Mouse (Mus musculus) lung, embryonic 16.5 days (tissue): ENCODE data around the gene Olfr70. TPM values are rescaled to one million over a fixed set of nuclear protein-coding genes. Genes with fewer than 3 reads are reported as not detected.

Experiments
- ATAC-seq: fragments of 200-750 bp; cut with Nextera tagmentation; 2 replicates; pipeline ENCODE4 v1.8.0; 2017; ENCODE audit warnings: low read depth, mild to moderate bottlenecking, moderate library complexity
- H3K27ac ChIP-seq: fragments of 300-500 bp; sonication (generic); 2 replicates; pipeline ENCODE4 v1.5.1; 2014; ENCODE audit warnings: mild to moderate bottlenecking, control low read depth, low read length
- H3K27me3 ChIP-seq: fragments of 300-500 bp; sonication (generic); 2 replicates; pipeline ENCODE4 v1.6.1; 2014; ENCODE audit warnings: low read depth, low read length, mixed read lengths; ENCODE audit not compliant: control insufficient read depth, insufficient read depth
- H3K36me3 ChIP-seq: fragments of 300-500 bp; sonication (generic); 2 replicates; pipeline ENCODE4 v1.6.1; 2014; ENCODE audit warnings: low read length; ENCODE audit not compliant: control insufficient read depth, insufficient read depth
- H3K4me1 ChIP-seq: fragments of 300-500 bp; sonication (generic); replicated peaks from 2 replicates; pipeline ENCODE4 v1.6.1; 2014; ENCODE audit warnings: low read length, mixed read lengths; ENCODE audit not compliant: control insufficient read depth, insufficient read depth
- H3K4me2 ChIP-seq: fragments of 300-500 bp; sonication (generic); 2 replicates; pipeline ENCODE4 v1.6.1; 2014; ENCODE audit warnings: low read depth, low read length, control low read depth
- H3K4me3 ChIP-seq: fragments of 300-500 bp; sonication (generic); 2 replicates; pipeline ENCODE4 v1.5.1; 2014; ENCODE audit warnings: mild to moderate bottlenecking, low read length, control low read depth
- H3K9ac ChIP-seq: fragments of 300-500 bp; sonication (generic); 2 replicates; pipeline ENCODE4 v1.6.1; 2014; ENCODE audit warnings: low read length, control low read depth
- H3K9me3 ChIP-seq: fragments of 300-500 bp; sonication (generic); 2 replicates; pipeline ENCODE4 v1.6.1; 2016; ENCODE audit warnings: low read length; ENCODE audit not compliant: control insufficient read depth
- whole genome bisulfite sequencing: fragments of 180-500 bp; shearing (Covaris S2); extraction: QIAGEN DNeasy Blood & Tissue Kit; methylation state at CpG from one replicate; pipeline ENCODE4 v1.1.7; 2014; 5-methylcytosine and 5-hydroxymethylcytosine counted together
- polyA plus RNA-seq: library from polyadenylated mRNA; unstranded; fragments of >200 nt; fragmentation: Nextera tagmentation; extraction: Ambion mirVana; gene quantifications from 2 replicates; pipeline ENCODE4 v1.2.1, GENCODE M21; 2015

Gene Olfr70
- polyA plus RNA-seq, 1 experiment from 2014 or later = not detected

DNA sequence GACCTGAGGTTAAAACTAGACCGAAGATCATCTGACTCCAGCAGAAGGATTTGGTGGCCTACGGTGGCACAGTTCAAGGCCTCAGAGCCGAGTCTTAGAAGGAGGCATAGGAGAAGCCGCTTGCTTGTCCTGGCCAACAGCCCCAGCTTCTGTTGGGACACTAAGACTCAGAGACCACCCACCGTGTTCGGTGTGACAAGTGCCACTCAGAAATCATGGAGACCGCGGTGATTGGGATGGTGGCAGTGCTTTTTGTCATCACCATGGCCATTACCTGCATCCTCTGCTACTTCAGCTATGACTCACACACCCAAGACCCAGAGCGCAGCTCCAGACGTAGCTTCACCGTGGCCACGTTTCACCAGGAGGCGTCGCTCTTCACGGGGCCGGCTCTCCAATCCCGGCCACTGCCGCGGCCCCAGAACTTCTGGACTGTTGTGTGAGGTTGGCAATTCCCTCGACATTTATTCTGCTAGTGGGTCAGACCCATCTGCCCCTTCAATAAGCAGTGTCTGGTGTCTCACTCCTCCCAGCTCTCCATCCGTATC is 30.2 kb upstream of the Olfr70 start:
- ATAC-seq = no peak
- peak overlapping the region; percentile 6; the same call in 1 of the 2 replicates for H3K4me2 ChIP-seq
- peaks cover 54% of the 10 kb centered on the region for H3K4me1 ChIP-seq
- no peaks in the 10 kb centered on the region for H3K36me3 ChIP-seq
- H3K9ac ChIP-seq = no peak overlapping the region
- no peak overlapping the region for H3K4me3 ChIP-seq
- WGBS = 57% methylated on average over 21 of the region's 21 CpGs
- peak overlapping the region; percentile 82 for H3K27ac ChIP-seq
- no peaks in the 10 kb centered on the region for H3K27me3 ChIP-seq
- no peaks in the 10 kb centered on the region for H3K9me3 ChIP-seq

DNA sequence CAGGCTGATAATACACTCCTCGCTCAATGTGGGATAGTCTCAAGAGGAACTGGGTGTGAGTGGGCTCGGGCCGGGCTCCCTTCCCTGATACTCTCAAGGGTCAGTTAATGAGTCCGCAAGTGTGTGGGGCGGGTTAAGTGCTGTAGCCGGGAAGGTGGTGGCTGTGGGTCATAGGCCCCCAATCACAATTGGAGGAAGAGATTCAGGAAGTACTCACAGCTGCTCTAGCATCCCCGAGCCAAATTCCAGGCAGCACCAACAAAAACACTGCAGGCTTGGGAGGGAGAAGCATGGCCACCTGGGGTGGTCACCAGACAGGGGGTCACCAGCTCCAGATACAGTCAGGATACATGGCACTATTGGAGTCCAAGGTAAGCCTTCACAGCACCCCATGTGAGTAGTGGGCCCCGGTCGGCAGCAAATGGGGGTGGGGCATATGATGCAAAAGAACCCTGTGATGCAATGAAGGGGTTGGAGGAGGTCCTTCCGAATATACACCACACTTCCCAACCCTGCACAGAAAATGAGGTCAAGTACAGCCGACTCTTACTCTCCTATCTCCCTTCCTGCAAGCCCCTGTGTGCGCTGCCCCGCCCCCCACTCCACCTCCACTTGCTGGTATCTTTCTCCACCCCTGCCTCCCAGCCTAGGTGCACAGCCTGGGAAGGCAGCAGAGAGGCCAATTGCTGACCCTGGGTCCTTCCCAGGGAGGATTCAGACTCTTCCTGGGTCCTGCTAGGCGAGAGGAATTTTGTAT is 29.4 kb upstream of the Olfr70 start, which contains the start of gene Spaar:
Spaar (plus strand) TSS at position 241 of the 757 bp plus-strand sequence.
- Histone ChIP-seq H3K9me3 (no peaks in the 10 kb centered on the region), H3K27ac (peak within 1 kb of the TSS; percentile 82), H3K4me2 (peak within 1 kb of the TSS; percentile 19; the same call in 1 of the 2 replicates), H3K9ac (no peak within 1 kb of the TSS), H3K4me1 (peaks cover 54% of the 10 kb centered on the region), H3K4me3 (no peak within 1 kb of the TSS), H3K36me3 (no peaks in the 10 kb centered on the region), H3K27me3 (no peaks in the 10 kb centered on the region)
- ATAC-seq = peak; percentile 29
- WGBS = 35% methylated on average over 14 of the region's 14 CpGs

DNA sequence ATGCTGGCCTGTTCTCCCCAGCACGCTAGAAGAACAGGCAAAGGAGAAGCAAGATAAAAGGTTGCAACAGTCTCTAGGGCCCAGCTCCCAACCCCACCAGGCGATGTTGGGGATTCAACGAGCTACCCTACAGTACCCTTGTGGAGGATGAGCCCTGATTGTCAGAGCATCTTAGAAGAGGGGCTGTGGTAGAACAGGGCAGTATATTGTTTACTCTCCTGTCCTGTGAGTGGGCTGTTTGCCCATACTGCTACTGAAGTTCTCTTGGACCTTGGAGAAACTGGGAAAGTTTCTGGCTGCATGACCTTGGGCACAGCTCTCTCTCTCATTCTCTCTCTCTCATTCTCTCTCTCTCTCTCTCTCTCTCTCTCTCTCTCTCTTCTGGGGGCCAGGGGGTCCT is 28.5 kb upstream of the Olfr70 start:
- H3K4me3 ChIP-seq = no peak overlapping the region
- peaks cover 54% of the 10 kb centered on the region for H3K4me1 ChIP-seq
- no peaks in the 10 kb centered on the region for H3K9me3 ChIP-seq
- H3K36me3 ChIP-seq = no peaks in the 10 kb centered on the region
- H3K4me2 ChIP-seq = no peak overlapping the region
- 35% methylated on average over 3 of the region's 3 CpGs for WGBS
- no peak overlapping the region for H3K9ac ChIP-seq
- H3K27me3 ChIP-seq = no peaks in the 10 kb centered on the region
- H3K27ac ChIP-seq = peak overlapping the region; percentile 82
- no peak for ATAC-seq

DNA sequence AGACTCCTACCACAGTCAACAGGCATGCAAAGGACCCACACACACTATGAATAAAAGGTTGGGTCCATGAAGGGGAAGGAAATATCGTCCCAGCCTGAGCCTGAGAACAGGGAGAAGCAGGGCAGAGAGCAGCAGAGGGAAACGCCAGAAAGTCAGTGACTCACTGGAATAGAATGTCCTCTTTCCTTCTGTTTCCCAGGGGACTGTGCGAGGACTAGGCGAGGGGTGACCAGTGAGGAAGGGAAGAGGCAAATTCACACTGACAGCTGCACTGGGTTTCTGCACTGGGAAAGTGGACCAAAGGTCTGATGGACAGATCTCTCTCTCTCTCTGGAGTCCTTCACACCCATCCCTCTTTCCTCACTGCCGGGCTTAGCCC is 28.0 kb upstream of the Olfr70 start:
- no peaks in the 10 kb centered on the region for H3K36me3 ChIP-seq
- H3K4me3 ChIP-seq = no peak overlapping the region
- H3K27ac ChIP-seq = peak overlapping the region; percentile 82
- no peak overlapping the region for H3K9ac ChIP-seq
- H3K27me3 ChIP-seq = no peaks in the 10 kb centered on the region
- no peak overlapping the region for H3K4me2 ChIP-seq
- 17% methylated on average over 5 of the region's 5 CpGs for WGBS
- peaks cover 48% of the 10 kb centered on the region for H3K4me1 ChIP-seq
- peak; percentile 59 for ATAC-seq
- H3K9me3 ChIP-seq = no peaks in the 10 kb centered on the region

- 0 out of 2 replicates have a peak, but pooled peaks have one; percentile 10 for ATAC-seq
- WGBS = 56% methylated on average over 7 of the region's 7 CpGs
- no peaks in the 10 kb centered on the region for H3K36me3 ChIP-seq
These were observed 27.3 kb upstream of the Olfr70 start for GRCm38 (mm10) chr4:43727718-43728575.

DNA sequence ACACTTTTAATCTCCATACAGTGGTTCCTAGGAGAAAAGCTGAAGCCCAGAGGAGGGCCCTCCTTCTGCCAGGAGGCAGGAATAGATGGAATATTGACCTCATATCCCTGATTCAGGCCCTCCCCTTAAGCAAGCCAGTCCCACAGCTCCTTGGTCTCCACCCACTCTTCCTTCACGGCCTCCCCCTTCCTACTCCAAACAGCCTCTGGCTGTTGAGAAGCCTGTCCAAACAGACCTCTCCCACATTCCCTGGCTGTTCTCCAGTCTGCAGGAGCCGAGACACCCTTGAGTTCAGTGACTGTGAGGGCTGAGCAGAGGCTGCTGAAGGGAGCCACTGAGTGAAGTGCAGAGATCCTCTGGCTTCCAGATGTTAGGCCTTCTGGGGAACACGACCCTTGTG is 26.4 kb upstream of the Olfr70 start, which contains the start of gene Hrct1:
Hrct1 (plus strand) TSS at position 194 of the 400 bp plus-strand sequence.
- Histone ChIP-seq H3K27me3 (no peaks in the 10 kb centered on the region), H3K4me2 (no peak within 1 kb of the TSS), H3K9me3 (no peaks in the 10 kb centered on the region), H3K27ac (peak within 1 kb of the TSS; percentile 82), H3K36me3 (no peaks in the 10 kb centered on the region), H3K4me3 (no peak within 1 kb of the TSS), H3K9ac (peak within 1 kb of the TSS; percentile 26; the same call in 1 of the 2 replicates), H3K4me1 (peaks cover 48% of the 10 kb centered on the region)
- ATAC-seq = peak; percentile 85
- WGBS = 12% methylated on average over 3 of the region's 3 CpGs

More at GRCm38 (mm10) chr4:43727718-43728575, 27.3 kb upstream of the Olfr70 start:
- H3K4me3 ChIP-seq = no peak overlapping the region
- H3K9ac ChIP-seq = peak overlapping the region; percentile 26; the same call in 1 of the 2 replicates
- no peak overlapping the region for H3K4me2 ChIP-seq
- H3K9me3 ChIP-seq = no peaks in the 10 kb centered on the region
- peak overlapping the region; percentile 82 for H3K27ac ChIP-seq
- H3K4me1 ChIP-seq = peaks cover 48% of the 10 kb centered on the region
- no peaks in the 10 kb centered on the region for H3K27me3 ChIP-seq

GRCm38 (mm10) chr4:43726228-43726993 is 25.8 kb upstream of the Olfr70 start:
- WGBS = 44% methylated on average over 12 of the region's 12 CpGs
- no peak overlapping the region for H3K4me2 ChIP-seq
- peaks cover 48% of the 10 kb centered on the region for H3K4me1 ChIP-seq
- H3K27ac ChIP-seq = peak overlapping the region; percentile 50
- no peak overlapping the region for H3K4me3 ChIP-seq
- H3K27me3 ChIP-seq = no peaks in the 10 kb centered on the region
- no peaks in the 10 kb centered on the region for H3K9me3 ChIP-seq
- no peak overlapping the region for H3K9ac ChIP-seq
- ATAC-seq = no peak; the same call in 1 of the 2 replicates
- H3K36me3 ChIP-seq = no peaks in the 10 kb centered on the region

DNA sequence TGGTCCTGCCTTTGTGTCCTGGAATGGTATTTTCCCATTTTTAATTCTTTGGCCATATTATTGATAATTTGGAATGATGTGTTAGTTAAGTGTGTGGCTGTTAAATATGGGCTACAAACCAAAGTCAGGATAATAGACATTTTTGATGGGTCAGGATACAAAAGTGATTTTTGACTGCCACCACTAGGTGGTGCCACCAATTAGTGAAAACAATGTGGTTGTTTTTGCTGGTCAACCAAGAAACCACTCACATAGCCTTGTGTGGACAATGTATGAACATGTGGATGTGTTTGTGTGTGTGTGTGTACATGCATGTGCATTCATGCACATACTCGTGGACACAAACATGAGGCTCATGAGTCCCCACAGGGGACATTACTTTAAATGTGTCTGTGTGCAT is 24.2 kb upstream of the Olfr70 start:
- Histone ChIP-seq H3K9ac (no peak overlapping the region), H3K4me3 (no peak overlapping the region), H3K27me3 (no peaks in the 10 kb centered on the region), H3K9me3 (no peaks in the 10 kb centered on the region), H3K4me2 (no peak overlapping the region), H3K27ac (no peak overlapping the region), H3K4me1 (peaks cover 36% of the 10 kb centered on the region), H3K36me3 (no peaks in the 10 kb centered on the region)
- ATAC-seq = no peak
- WGBS = 21% methylated on average over 1 of the region's 1 CpGs
